Mouse (Mus musculus): ENCODE data around the gene Tob2. TPM values are rescaled to one million over a fixed set of nuclear protein-coding genes. Genes with fewer than 3 reads are reported as not detected.

Gene Tob2
- polyA plus RNA-seq, 1 experiment from 2014 or later, result 26.0 TPM

- under 1% methylated on average over 33 of the region's 33 CpGs for WGBS
- Histone ChIP-seq H3K27me3 (no peaks in the 10 kb centered on the region), H3K36me3 (peaks cover 13% of the 10 kb centered on the region; the same call in 1 of the 2 replicates), H3K4me2 (replicated peaks) (peak overlapping the region; percentile 96), H3K9ac (peak overlapping the region; percentile 96), H3K4me1 (peaks cover 18% of the 10 kb centered on the region), H3K4me3 (peak overlapping the region; percentile 91), H3K27ac (peak overlapping the region; percentile 95), H3K9me3 (no peaks in the 10 kb centered on the region)
- ATAC-seq (ENCODE audit: low FRiP score, low read depth), result 0 out of 2 replicates have a peak, but pooled peaks have one; percentile 17
Observed at GRCm38 (mm10) chr15:81857724-81858116, 876 bp downstream of the Tob2 start.

GRCm38 (mm10) chr15:81856938-81857723, 1.5 kb downstream of the Tob2 start:
- Histone ChIP-seq H3K4me2 (replicated peaks) (peak overlapping the region; percentile 96), H3K36me3 (peaks cover 19% of the 10 kb centered on the region), H3K9me3 (no peaks in the 10 kb centered on the region), H3K27ac (peak overlapping the region; percentile 95), H3K27me3 (no peaks in the 10 kb centered on the region), H3K4me3 (peak overlapping the region; percentile 91), H3K4me1 (peaks cover 18% of the 10 kb centered on the region), H3K9ac (peak overlapping the region; percentile 96)
- 1% methylated on average over 14 of the region's 14 CpGs for WGBS
- no peak for ATAC-seq (ENCODE audit: low FRiP score, low read depth)

GRCm38 (mm10) chr15:81856030-81856790, 2.4 kb downstream of the Tob2 start:
- under 1% methylated on average over 28 of the region's 28 CpGs for WGBS
- H3K27ac ChIP-seq, result peak overlapping the region; percentile 95
- H3K9me3 ChIP-seq, result no peaks in the 10 kb centered on the region
- H3K4me3 ChIP-seq, result peak overlapping the region; percentile 91
- peak overlapping the region; percentile 96 for H3K9ac ChIP-seq
- H3K27me3 ChIP-seq, result no peaks in the 10 kb centered on the region
- peaks cover 28% of the 10 kb centered on the region for H3K36me3 ChIP-seq
- ATAC-seq (ENCODE audit: low FRiP score, low read depth), result peak; percentile 85
- peaks cover 18% of the 10 kb centered on the region for H3K4me1 ChIP-seq
- peak overlapping the region; percentile 96 for H3K4me2 ChIP-seq (replicated peaks)

GRCm38 (mm10) chr15:81853081-81853480, 5.5 kb downstream of the Tob2 start:
- Histone ChIP-seq H3K27ac (no peak overlapping the region), H3K4me1 (peaks cover 15% of the 10 kb centered on the region), H3K27me3 (no peaks in the 10 kb centered on the region), H3K4me3 (no peak overlapping the region), H3K9ac (no peak overlapping the region), H3K36me3 (peaks cover 56% of the 10 kb centered on the region), H3K9me3 (no peaks in the 10 kb centered on the region), H3K4me2 (replicated peaks) (no peak overlapping the region)
- ATAC-seq (ENCODE audit: low FRiP score, low read depth), result no peak
- WGBS, result 87% methylated on average over 7 of the region's 7 CpGs

GRCm38 (mm10) chr15:81852411-81853000, 6.1 kb downstream of the Tob2 start:
- peaks cover 15% of the 10 kb centered on the region for H3K4me1 ChIP-seq
- no peak for ATAC-seq (ENCODE audit: low FRiP score, low read depth)
- no peak overlapping the region for H3K9ac ChIP-seq
- no peaks in the 10 kb centered on the region for H3K27me3 ChIP-seq
- H3K27ac ChIP-seq, result no peak overlapping the region
- no peak overlapping the region for H3K4me2 ChIP-seq (replicated peaks)
- no peaks in the 10 kb centered on the region for H3K9me3 ChIP-seq
- H3K4me3 ChIP-seq, result no peak overlapping the region
- H3K36me3 ChIP-seq, result peaks cover 62% of the 10 kb centered on the region
- WGBS, result 91% methylated on average over 9 of the region's 9 CpGs

GRCm38 (mm10) chr15:81851375-81851774, 7.2 kb downstream of the Tob2 start:
- no peak overlapping the region for H3K27ac ChIP-seq
- no peak overlapping the region for H3K4me3 ChIP-seq
- ATAC-seq (ENCODE audit: low FRiP score, low read depth), result no peak
- peaks cover 15% of the 10 kb centered on the region for H3K4me1 ChIP-seq
- no peaks in the 10 kb centered on the region for H3K27me3 ChIP-seq
- 94% methylated on average over 15 of the region's 15 CpGs for WGBS
- H3K4me2 ChIP-seq (replicated peaks), result no peak overlapping the region
- H3K36me3 ChIP-seq, result peaks cover 71% of the 10 kb centered on the region
- no peak overlapping the region for H3K9ac ChIP-seq
- no peaks in the 10 kb centered on the region for H3K9me3 ChIP-seq

- Histone ChIP-seq H3K4me1 (peaks cover 12% of the 10 kb centered on the region), H3K27ac (no peak overlapping the region), H3K4me2 (replicated peaks) (no peak overlapping the region), H3K36me3 (peaks cover 74% of the 10 kb centered on the region), H3K9me3 (no peaks in the 10 kb centered on the region), H3K4me3 (no peak overlapping the region), H3K9ac (0 out of 2 replicates have a peak overlapping the region, but pooled peaks have one; percentile 39), H3K27me3 (no peaks in the 10 kb centered on the region)
- no peak for ATAC-seq (ENCODE audit: low FRiP score, low read depth)
- 68% methylated on average over 14 of the region's 14 CpGs for WGBS
Observed at GRCm38 (mm10) chr15:81850718-81851117, 7.9 kb downstream of the Tob2 start.

GRCm38 (mm10) chr15:81849104-81849503, 9.5 kb downstream of the Tob2 start:
- Histone ChIP-seq H3K36me3 (peaks cover 68% of the 10 kb centered on the region), H3K4me2 (replicated peaks) (no peak overlapping the region), H3K9me3 (no peaks in the 10 kb centered on the region), H3K27ac (no peak overlapping the region), H3K4me3 (no peak overlapping the region), H3K9ac (no peak overlapping the region), H3K27me3 (no peaks in the 10 kb centered on the region), H3K4me1 (0 out of 2 replicates have a peak, but pooled peaks cover 2% of the 10 kb centered on the region)
- ATAC-seq (ENCODE audit: low FRiP score, low read depth), result no peak
- 88% methylated on average over 9 of the region's 9 CpGs for WGBS

- no peak for ATAC-seq (ENCODE audit: low FRiP score, low read depth)
- no peaks in the 10 kb centered on the region for H3K9me3 ChIP-seq
- no peaks in the 10 kb centered on the region for H3K27me3 ChIP-seq
- peaks cover 67% of the 10 kb centered on the region for H3K36me3 ChIP-seq
- H3K4me3 ChIP-seq, result no peak overlapping the region
- H3K9ac ChIP-seq, result no peak overlapping the region
- H3K27ac ChIP-seq, result no peak overlapping the region
- 58% methylated on average over 7 of the region's 7 CpGs for WGBS
- H3K4me2 ChIP-seq (replicated peaks), result no peak overlapping the region
- 0 out of 2 replicates have a peak, but pooled peaks cover 2% of the 10 kb centered on the region for H3K4me1 ChIP-seq
Observed at GRCm38 (mm10) chr15:81848301-81848700, 10.3 kb downstream of the Tob2 start.

- H3K36me3 ChIP-seq, result peaks cover 63% of the 10 kb centered on the region
Observed at GRCm38 (mm10) chr15:81847861-81848260, 10.7 kb downstream of the Tob2 start.

GRCm38 (mm10) chr15:81847161-81847560, 11.4 kb downstream of the Tob2 start:
- ATAC-seq (ENCODE audit: low FRiP score, low read depth), result no peak
- Histone ChIP-seq H3K4me1 (0 out of 2 replicates have a peak, but pooled peaks cover 2% of the 10 kb centered on the region), H3K27me3 (no peaks in the 10 kb centered on the region), H3K9me3 (no peaks in the 10 kb centered on the region), H3K9ac (no peak overlapping the region), H3K27ac (no peak overlapping the region), H3K4me3 (no peak overlapping the region), H3K4me2 (replicated peaks) (no peak overlapping the region), H3K36me3 (peaks cover 56% of the 10 kb centered on the region)
- WGBS, result 90% methylated on average over 4 of the region's 4 CpGs

More at GRCm38 (mm10) chr15:81847861-81848260, 10.7 kb downstream of the Tob2 start:
- H3K4me2 ChIP-seq (replicated peaks), result no peak overlapping the region
- H3K27me3 ChIP-seq, result no peaks in the 10 kb centered on the region
- 0 out of 2 replicates have a peak, but pooled peaks cover 2% of the 10 kb centered on the region for H3K4me1 ChIP-seq
- no peaks in the 10 kb centered on the region for H3K9me3 ChIP-seq
- H3K27ac ChIP-seq, result no peak overlapping the region
- no peak overlapping the region for H3K9ac ChIP-seq
- H3K4me3 ChIP-seq, result no peak overlapping the region
- ATAC-seq (ENCODE audit: low FRiP score, low read depth), result no peak
- WGBS, result 89% methylated on average over 5 of the region's 5 CpGs

- H3K4me1 ChIP-seq, result 0 out of 2 replicates have a peak, but pooled peaks cover 2% of the 10 kb centered on the region
- H3K4me2 ChIP-seq (replicated peaks), result no peak overlapping the region
- no peak for ATAC-seq (ENCODE audit: low FRiP score, low read depth)
- H3K27me3 ChIP-seq, result no peaks in the 10 kb centered on the region
- no peak overlapping the region for H3K9ac ChIP-seq
- peaks cover 52% of the 10 kb centered on the region for H3K36me3 ChIP-seq
- H3K4me3 ChIP-seq, result no peak overlapping the region
- no peaks in the 10 kb centered on the region for H3K9me3 ChIP-seq
- no peak overlapping the region for H3K27ac ChIP-seq
- WGBS, result 88% methylated on average over 9 of the region's 9 CpGs
Observed at GRCm38 (mm10) chr15:81846755-81847154, 11.8 kb downstream of the Tob2 start.

Data from limb, embryonic 13.5 days (tissue).